Comparison of ENCODE assay signal across 10 mouse cellular contexts in genomic region chr13:94037313-94038051, GRCm38 (mm10). TPM values are rescaled to one million over a fixed set of nuclear protein-coding genes. Genes with fewer than 3 reads are reported as not detected.
DNase-seq lines count a peak whose midpoint lies in the region; ATAC-seq lines count a peak whose summit lies in the region.
"Had no signal": no experiment of that assay in that cellular context is flagged by ENCODE, and none has a peak within 500 bp of the region (broad histone marks: within the 10 kb centered on the region; RNA-seq: fewer than 3 reads in every experiment).

No protein-coding gene starts in this region.

- no peaks in the 10 kb centered on the region for H3K9me3 ChIP-seq in forebrain, embryonic 10.5 days
- no peaks in the 10 kb centered on the region for H3K9me3 ChIP-seq in forebrain, embryonic 11.5 days (ENCODE audit: control insufficient read depth, low read length)
- no peaks in the 10 kb centered on the region for H3K9me3 ChIP-seq in heart, embryonic 13.5 days

- DNase-seq in forebrain, embryonic 10.5 days (ENCODE audit: extremely low spot score, low spot score): no peak
- no peak for DNase-seq in forebrain, embryonic 11.5 days (ENCODE audit: low spot score)
- peak; percentile 11 for DNase-seq in adipocyte (ENCODE audit: low spot score)
- peak; percentile 49 for DNase-seq in kidney, postnatal 14 days
- DNase-seq in layer of hippocampus, adult 11-12 months (ENCODE audit: low spot score): no peak
- no peak for DNase-seq in spleen, adult 18-20 months
- DNase-seq in layer of hippocampus, adult 8-10 months (ENCODE audit: low spot score in 2 of 2): no peak
- DNase-seq: cerebellum, adult 9-10 months had no signal

- no peaks in the 10 kb centered on the region for H3K36me3 ChIP-seq in forebrain, embryonic 10.5 days (replicated peaks)
- no peaks in the 10 kb centered on the region for H3K36me3 ChIP-seq in forebrain, embryonic 11.5 days (ENCODE audit: control insufficient read depth, insufficient read depth, low read length)
- no peaks in the 10 kb centered on the region for H3K36me3 ChIP-seq in heart, embryonic 13.5 days

- no peak overlapping the region for H3K4me2 ChIP-seq in forebrain, embryonic 11.5 days (ENCODE audit: low read depth, low read length, severe bottlenecking)
- H3K4me2 ChIP-seq in heart, embryonic 13.5 days: peak overlapping the region; percentile 29

- H3K27ac ChIP-seq in forebrain, embryonic 10.5 days: 0 out of 2 replicates have a peak overlapping the region, but pooled peaks have one; percentile 12
- H3K27ac ChIP-seq in forebrain, embryonic 11.5 days (ENCODE audit: low read depth, low read length): no peak overlapping the region
- H3K27ac ChIP-seq in heart, embryonic 13.5 days (replicated peaks): peak overlapping the region; percentile 82

- H3K4me3 ChIP-seq in forebrain, embryonic 10.5 days: no peak overlapping the region
- no peak overlapping the region for H3K4me3 ChIP-seq in forebrain, embryonic 11.5 days (ENCODE audit: low read depth, low read length)
- no peak overlapping the region for H3K4me3 ChIP-seq in heart, embryonic 13.5 days
- H3K4me3 ChIP-seq: myocyte had no signal

- ATAC-seq in forebrain, embryonic 11.5 days (replicated peaks; ENCODE audit: low FRiP score): no peak; the same call in 1 of the 2 replicates
- no peak for ATAC-seq in heart, embryonic 13.5 days (ENCODE audit: extremely low read depth, insufficient number of reproducible peaks, low FRiP score, low TSS enrichment)

- H3K9ac ChIP-seq in forebrain, embryonic 11.5 days (ENCODE audit: low read length): no peak overlapping the region
- H3K9ac ChIP-seq in heart, embryonic 13.5 days: no peak overlapping the region

- H3K4me1 ChIP-seq in forebrain, embryonic 10.5 days: peaks cover 15% of the 10 kb centered on the region
- no peaks in the 10 kb centered on the region for H3K4me1 ChIP-seq in forebrain, embryonic 11.5 days (replicated peaks; ENCODE audit: control insufficient read depth, insufficient read depth, low read length)
- H3K4me1 ChIP-seq in heart, embryonic 13.5 days: peaks cover 26% of the 10 kb centered on the region

- no peaks in the 10 kb centered on the region for H3K27me3 ChIP-seq in forebrain, embryonic 10.5 days (ENCODE audit: poor library complexity, severe bottlenecking)
- no peaks in the 10 kb centered on the region for H3K27me3 ChIP-seq in forebrain, embryonic 11.5 days (ENCODE audit: control insufficient read depth, insufficient read depth, low read length)
- H3K27me3 ChIP-seq in heart, embryonic 13.5 days (replicated peaks): no peaks in the 10 kb centered on the region

- WGBS in forebrain, embryonic 10.5 days: 70% methylated on average over 6 of the region's 6 CpGs
- WGBS in forebrain, embryonic 11.5 days: 56% methylated on average over 6 of the region's 6 CpGs
- WGBS in heart, embryonic 13.5 days: 29% methylated on average over 6 of the region's 6 CpGs

RNA-seq across cellular contexts. Expression of gene Lhfpl2, which starts 20.1 kb away (rescaled TPM):
- polyA plus RNA-seq in forebrain, embryonic 10.5 days (2016; fragmentation: Nextera tagmentation; extraction: Ambion mirVana): 21.0 and 22.0 TPM in 2 replicates
- polyA plus RNA-seq in forebrain, embryonic 11.5 days (2014; fragmentation: Nextera tagmentation; extraction: Ambion mirVana): 24.2 and 24.7 TPM in 2 replicates
- polyA plus RNA-seq in heart, embryonic 13.5 days (2015; fragmentation: Nextera tagmentation; extraction: Ambion mirVana): 22.3 and 24.5 TPM in 2 replicates
- 10 to 100 TPM; 23.6 to 34.1 (median 24.8) TPM for total RNA-seq in layer of hippocampus, adult 8-10 months (2022)

Comparison
In these comparisons a context has a peak if more than half of its experiments do, and no peak if none do; other contexts are left out.
1. DNase-seq: peak in adipocyte (single experiment) and kidney, postnatal 14 days (single experiment); none in forebrain, embryonic 10.5 days (single experiment), forebrain, embryonic 11.5 days (single experiment), layer of hippocampus, adult 11-12 months (single experiment), spleen, adult 18-20 months (0 of 2) and layer of hippocampus, adult 8-10 months (0 of 2).